Mouse (Mus musculus): ENCODE results near the gene Klri1. TPM values are rescaled to one million over a fixed set of nuclear protein-coding genes. Genes with fewer than 3 reads are reported as not detected.

The Klri1 gene
- polyA plus RNA-seq (2012) = not detected in 2 replicates

DNA sequence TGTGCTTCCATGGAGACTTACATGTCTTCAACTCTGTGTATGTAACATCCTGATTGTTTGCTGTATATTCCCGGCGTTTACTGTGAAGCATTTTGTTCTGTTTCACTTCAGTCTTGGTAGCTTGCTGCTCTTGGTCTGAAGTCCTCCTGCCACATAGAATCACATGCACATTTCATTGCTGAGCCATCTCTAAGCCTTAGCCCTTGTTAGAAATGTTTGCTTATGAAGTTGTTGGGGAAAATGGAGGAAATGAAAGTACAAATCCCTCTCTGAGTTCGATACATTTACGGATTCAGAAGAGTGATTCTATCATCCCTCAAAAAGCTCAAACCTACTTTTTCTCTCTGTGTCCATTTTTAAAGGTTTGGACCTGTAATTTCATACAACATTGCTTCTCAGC is at the start of gene Klri1:
Klri1 (minus strand) TSS at position 101 of the 400 bp plus-strand sequence.
- TF ChIP-seq TAL1 (IDR thresholded peaks at IDR 0.05; ENCODE audit: low read length) (no peak), GATA1 (IDR thresholded peaks at IDR 0.05; ENCODE audit: low read length) (no peak)
- Histone ChIP-seq H3K4me1 (ENCODE audit: control insufficient read depth) (no peaks in the 10 kb centered on the region), H3K36me3 (ENCODE audit: control insufficient read depth) (no peaks in the 10 kb centered on the region), H3K9me3 (ENCODE audit: control insufficient read depth, low read length) (peaks cover 3% of the 10 kb centered on the region; the same call in 1 of the 2 replicates), H3K4me3 (replicated peaks) (no peak within 1 kb of the TSS), H3K27me3 (ENCODE audit: control insufficient read depth) (no peaks in the 10 kb centered on the region)

DNA sequence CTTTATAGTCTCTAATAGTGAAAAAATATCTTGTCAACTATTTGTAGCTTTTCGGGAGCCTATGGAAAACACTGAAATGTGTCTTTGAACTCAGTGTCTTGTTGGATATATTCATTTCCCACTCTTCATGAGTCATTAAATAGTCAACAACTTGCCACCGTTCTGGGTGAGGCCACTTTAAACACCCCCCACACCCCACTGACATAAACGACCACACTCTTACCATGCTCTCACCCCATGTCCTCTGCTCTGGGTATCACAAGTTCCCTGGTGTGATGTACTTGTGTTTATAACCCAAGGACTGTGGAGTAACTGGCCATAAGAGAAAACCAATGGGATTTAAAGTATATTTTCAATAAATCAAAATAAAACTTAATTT is 30.7 kb upstream of the Klri1 start:
- Histone ChIP-seq H3K4me3 (replicated peaks) (no peak overlapping the region), H3K36me3 (ENCODE audit: control insufficient read depth) (no peaks in the 10 kb centered on the region), H3K27me3 (ENCODE audit: control insufficient read depth) (no peaks in the 10 kb centered on the region), H3K4me1 (ENCODE audit: control insufficient read depth) (no peaks in the 10 kb centered on the region), H3K9me3 (ENCODE audit: control insufficient read depth, low read length) (no peaks in the 10 kb centered on the region; the same call in 1 of the 2 replicates)
- no peak for TF ChIP-seq TAL1 (IDR thresholded peaks at IDR 0.05; ENCODE audit: low read length)
- TF ChIP-seq GATA1 (IDR thresholded peaks at IDR 0.05; ENCODE audit: low read length) = no peak

DNA sequence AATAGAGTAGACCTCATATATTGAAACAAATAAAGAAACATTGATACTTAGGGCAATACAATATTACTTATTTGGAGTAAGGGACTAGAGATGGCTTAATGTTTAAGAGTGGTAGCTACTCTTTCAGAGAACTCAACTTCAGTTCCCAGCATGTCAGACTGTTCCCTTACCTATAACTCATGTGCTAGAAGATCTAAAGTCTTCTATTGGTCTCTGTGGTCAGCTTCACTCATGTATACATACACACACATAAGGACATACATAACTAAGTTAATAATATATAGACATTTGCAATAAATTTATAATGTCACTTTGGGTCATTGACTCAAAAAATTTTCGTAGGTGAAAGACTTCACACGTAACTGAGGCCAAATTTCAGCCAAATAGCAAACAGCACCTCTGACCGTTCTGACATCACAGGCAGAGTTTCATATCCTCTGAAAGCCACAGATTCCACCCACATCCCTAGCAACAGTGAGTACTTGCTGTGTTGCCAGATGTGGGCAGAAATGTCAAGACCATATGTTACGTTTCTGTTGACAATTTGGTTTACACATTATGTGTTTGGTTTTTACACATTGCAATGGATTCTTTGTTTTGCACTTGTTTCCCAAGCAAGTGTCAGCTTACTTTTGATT is 30.2 kb upstream of the Klri1 start:
- TF ChIP-seq TAL1 (IDR thresholded peaks at IDR 0.05; ENCODE audit: low read length) (no peak), GATA1 (IDR thresholded peaks at IDR 0.05; ENCODE audit: low read length) (no peak)
- no peak overlapping the region for H3K4me3 ChIP-seq (replicated peaks)
- no peaks in the 10 kb centered on the region; the same call in 1 of the 2 replicates for H3K9me3 ChIP-seq (ENCODE audit: control insufficient read depth, low read length)
- H3K4me1 ChIP-seq (ENCODE audit: control insufficient read depth) = no peaks in the 10 kb centered on the region
- H3K36me3 ChIP-seq (ENCODE audit: control insufficient read depth) = no peaks in the 10 kb centered on the region
- no peaks in the 10 kb centered on the region for H3K27me3 ChIP-seq (ENCODE audit: control insufficient read depth)

- H3K4me1 ChIP-seq (ENCODE audit: control insufficient read depth) = no peaks in the 10 kb centered on the region
- no peak overlapping the region for H3K4me3 ChIP-seq (replicated peaks)
- no peaks in the 10 kb centered on the region for H3K27me3 ChIP-seq (ENCODE audit: control insufficient read depth)
- TF ChIP-seq GATA1 (IDR thresholded peaks at IDR 0.05; ENCODE audit: low read length) (no peak), TAL1 (IDR thresholded peaks at IDR 0.05; ENCODE audit: low read length) (no peak)
- no peaks in the 10 kb centered on the region for H3K36me3 ChIP-seq (ENCODE audit: control insufficient read depth)
- no peaks in the 10 kb centered on the region; the same call in 1 of the 2 replicates for H3K9me3 ChIP-seq (ENCODE audit: control insufficient read depth, low read length)
Observed at GRCm38 (mm10) chr6:129746151-129746550, 29.2 kb upstream of the Klri1 start.

GRCm38 (mm10) chr6:129740069-129740721 is 23.3 kb upstream of the Klri1 start, which contains the start of gene Klri2:
Klri2 (minus strand) TSS chr6:129740484.
- H3K4me1 ChIP-seq (ENCODE audit: control insufficient read depth) = no peaks in the 10 kb centered on the region
- no peaks in the 10 kb centered on the region for H3K27me3 ChIP-seq (ENCODE audit: control insufficient read depth)
- TF ChIP-seq GATA1 (IDR thresholded peaks at IDR 0.05; ENCODE audit: low read length) (no peak), TAL1 (IDR thresholded peaks at IDR 0.05; ENCODE audit: low read length) (no peak)
- H3K36me3 ChIP-seq (ENCODE audit: control insufficient read depth) = no peaks in the 10 kb centered on the region
- no peak within 1 kb of the TSS for H3K4me3 ChIP-seq (replicated peaks)
- no peaks in the 10 kb centered on the region for H3K9me3 ChIP-seq (ENCODE audit: control insufficient read depth, low read length)

DNA sequence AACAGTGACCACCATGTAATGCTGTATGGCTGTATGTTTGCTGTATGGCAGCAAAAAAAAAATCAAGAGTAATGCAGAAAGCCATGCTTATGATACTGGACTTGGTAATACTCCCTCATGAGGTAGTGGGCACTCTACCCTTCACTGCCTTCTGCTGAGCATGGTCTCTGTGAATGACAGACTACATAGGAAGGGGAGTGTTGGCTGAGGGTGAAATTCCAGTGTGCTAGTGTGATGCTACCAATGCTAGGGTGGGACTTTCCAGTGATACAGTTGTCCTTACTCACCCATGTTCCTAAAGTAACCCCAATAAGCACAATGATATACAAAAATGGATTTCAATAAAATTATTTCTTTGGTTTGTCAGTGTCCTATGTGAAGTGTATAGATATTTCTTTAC is 19.5 kb upstream of the Klri1 start:
- Histone ChIP-seq H3K9me3 (ENCODE audit: control insufficient read depth, low read length) (no peaks in the 10 kb centered on the region), H3K27me3 (ENCODE audit: control insufficient read depth) (no peaks in the 10 kb centered on the region), H3K36me3 (ENCODE audit: control insufficient read depth) (no peaks in the 10 kb centered on the region), H3K4me1 (ENCODE audit: control insufficient read depth) (no peaks in the 10 kb centered on the region), H3K4me3 (replicated peaks) (no peak overlapping the region)
- TF ChIP-seq GATA1 (IDR thresholded peaks at IDR 0.05; ENCODE audit: low read length) = no peak

- Histone ChIP-seq H3K27me3 (ENCODE audit: control insufficient read depth) (no peaks in the 10 kb centered on the region), H3K9me3 (ENCODE audit: control insufficient read depth, low read length) (no peaks in the 10 kb centered on the region), H3K4me3 (replicated peaks) (no peak overlapping the region), H3K36me3 (ENCODE audit: control insufficient read depth) (no peaks in the 10 kb centered on the region), H3K4me1 (ENCODE audit: control insufficient read depth) (no peaks in the 10 kb centered on the region)
- TF ChIP-seq TAL1 (IDR thresholded peaks at IDR 0.05; ENCODE audit: low read length) (no peak), GATA1 (IDR thresholded peaks at IDR 0.05; ENCODE audit: low read length) (no peak)
Observed at GRCm38 (mm10) chr6:129727237-129727636, 10.3 kb upstream of the Klri1 start.

- no peaks in the 10 kb centered on the region for H3K36me3 ChIP-seq (ENCODE audit: control insufficient read depth)
- no peaks in the 10 kb centered on the region for H3K27me3 ChIP-seq (ENCODE audit: control insufficient read depth)
- H3K4me3 ChIP-seq (replicated peaks) = no peak overlapping the region
- peaks cover 3% of the 10 kb centered on the region; the same call in 1 of the 2 replicates for H3K9me3 ChIP-seq (ENCODE audit: control insufficient read depth, low read length)
- no peaks in the 10 kb centered on the region for H3K4me1 ChIP-seq (ENCODE audit: control insufficient read depth)
- TF ChIP-seq TAL1 (IDR thresholded peaks at IDR 0.05; ENCODE audit: low read length) = no peak
- no peak for TF ChIP-seq GATA1 (IDR thresholded peaks at IDR 0.05; ENCODE audit: low read length)
Observed at GRCm38 (mm10) chr6:129721390-129721789, 4.5 kb upstream of the Klri1 start.

DNA sequence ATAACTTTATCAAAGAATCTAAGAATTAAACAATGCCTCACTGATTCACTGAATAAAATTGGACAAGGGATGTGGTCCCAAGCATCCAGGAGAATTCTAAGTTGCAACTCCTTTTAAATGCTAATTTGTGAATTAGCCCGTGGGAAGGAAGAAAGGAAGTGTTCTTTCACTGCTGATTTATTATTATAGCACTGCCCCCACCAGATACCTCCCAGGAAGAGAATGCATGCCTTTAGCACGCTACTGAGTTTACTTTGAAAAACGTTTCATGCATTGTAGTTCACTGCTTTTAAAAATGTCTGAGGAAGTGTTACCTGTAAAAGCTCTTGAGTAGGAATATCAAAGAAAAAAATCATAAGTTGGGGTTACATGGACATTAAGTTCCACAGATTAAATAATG is 3.6 kb upstream of the Klri1 start:
- Histone ChIP-seq H3K36me3 (ENCODE audit: control insufficient read depth) (no peaks in the 10 kb centered on the region), H3K4me3 (replicated peaks) (no peak overlapping the region), H3K4me1 (ENCODE audit: control insufficient read depth) (no peaks in the 10 kb centered on the region), H3K27me3 (ENCODE audit: control insufficient read depth) (no peaks in the 10 kb centered on the region), H3K9me3 (ENCODE audit: control insufficient read depth, low read length) (peaks cover 3% of the 10 kb centered on the region; the same call in 1 of the 2 replicates)
- TF ChIP-seq GATA1 (IDR thresholded peaks at IDR 0.05; ENCODE audit: low read length) (no peak), TAL1 (IDR thresholded peaks at IDR 0.05; ENCODE audit: low read length) (no peak)
